Mouse (Mus musculus) liver, embryonic 14.5 days (tissue): ENCODE data around the gene Ms4a5. TPM values are rescaled to one million over a fixed set of nuclear protein-coding genes. Genes with fewer than 3 reads are reported as not detected.

Experiments used
- ATAC-seq: fragments of 200-750 bp; cut with Nextera tagmentation; 2 replicates; pipeline ENCODE4 v1.8.0; 2017; ENCODE audit warnings: moderate number of reproducible peaks, mild to moderate bottlenecking, moderate library complexity; ENCODE audit not compliant: insufficient read depth
- DNase-seq, 3 experiments: peaks; one replicate each; pipeline ENCODE4 v3.0.0-alpha.2; 2012 to 2013; ENCODE audit warnings: low read depth in 3 of 3, low spot score in 3 of 3
- H3K27ac ChIP-seq: fragments of 300-500 bp; sonication (generic); 2 replicates; pipeline ENCODE4 v1.5.1; 2014; ENCODE audit warnings: moderate library complexity, mild to moderate bottlenecking, control low read depth, inconsistent platforms
- H3K27me3 ChIP-seq: fragments of 300-500 bp; sonication (generic); 2 replicates; pipeline ENCODE4 v1.6.1; 2014; ENCODE audit warnings: mild to moderate bottlenecking, low read length, moderate library complexity; ENCODE audit not compliant: control insufficient read depth, insufficient read depth
- H3K36me3 ChIP-seq: fragments of 300-500 bp; sonication (generic); replicated peaks from 2 replicates; pipeline ENCODE4 v1.6.1; 2014; ENCODE audit warnings: low read depth; ENCODE audit not compliant: control insufficient read depth, insufficient read depth
- H3K4me1 ChIP-seq, 2 experiments: fragments of 200-500 bp in 1 of 2; fragments of 300-500 bp in 1 of 2; sonication (generic) in 1 of 2; replicated peaks; 2 replicates each; pipeline ENCODE4 v1.6.1; 2012 to 2014; ENCODE audit warnings: antibody characterized with exemption in 1 of 2, inconsistent platforms in 1 of 2, low read length in 1 of 2; ENCODE audit not compliant: control insufficient read depth in 2 of 2, insufficient read depth in 2 of 2
- H3K4me2 ChIP-seq: fragments of 300-500 bp; sonication (generic); 2 replicates; pipeline ENCODE4 v1.6.1; 2014; ENCODE audit warnings: low read depth, mild to moderate bottlenecking, control low read depth, moderate library complexity
- H3K4me3 ChIP-seq, 2 experiments: fragments of 200-500 bp in 1 of 2; fragments of 300-500 bp in 1 of 2; sonication (generic) in 1 of 2; 2 replicates each; pipeline ENCODE4 v1.5.1; 2012 to 2014; ENCODE audit warnings: low read depth in 2 of 2, low read length in 2 of 2, mild to moderate bottlenecking in 2 of 2, control low read depth in 1 of 2, inconsistent platforms in 1 of 2, moderate library complexity in 1 of 2; ENCODE audit not compliant: insufficient read depth in 1 of 2
- H3K9ac ChIP-seq: fragments of 300-500 bp; sonication (generic); replicated peaks from 2 replicates; pipeline ENCODE4 v1.6.1; 2014; ENCODE audit warnings: mild to moderate bottlenecking, control low read depth, moderate library complexity
- H3K9me3 ChIP-seq: fragments of 300-500 bp; sonication (generic); 2 replicates; pipeline ENCODE4 v1.6.1; 2016; ENCODE audit warnings: low read length, mixed read lengths; ENCODE audit not compliant: control insufficient read depth
- CTCF ChIP-seq: IDR thresholded peaks from 2 replicates; pipeline ENCODE4 v1.5.1; 2016; ENCODE audit warnings: antibody characterized with exemption, low read depth, control low read depth
- EP300 ChIP-seq: IDR thresholded peaks from 2 replicates; pipeline ENCODE4 v1.6.1; 2016; ENCODE audit warnings: antibody characterized with exemption, low read depth
- WGBS: fragments of 180-500 bp; shearing (Covaris S2); extraction: QIAGEN DNeasy Blood & Tissue Kit; methylation state at CpG from one replicate; pipeline ENCODE4 v1.1.7; 2014; ENCODE audit not compliant: insufficient replicate concordance; 5-methylcytosine and 5-hydroxymethylcytosine counted together
- polyA plus RNA-seq, 2 experiments: library from polyadenylated mRNA; depleted of rRNA in 1 of 2; stranded (reverse) in 1 of 2; unstranded in 1 of 2; fragments of >200 nt; fragmentation: Nextera tagmentation in 1 of 2; extraction: Ambion mirVana in 1 of 2; gene quantifications; 2 replicates each; pipeline versions ENCODE4 v1.2.1 to v1.2.3; 2012 to 2014

Ms4a5 gene
- polyA plus RNA-seq, 2 experiments = not detected

- H3K27me3 ChIP-seq = no peaks in the 10 kb centered on the region
- DNase-seq (no peak), ATAC-seq (no peak)
- H3K4me2 ChIP-seq = no peak overlapping the region
- H3K36me3 ChIP-seq = no peaks in the 10 kb centered on the region
- H3K9me3 ChIP-seq = no peaks in the 10 kb centered on the region
- no peak for TF ChIP-seq CTCF
- TF ChIP-seq EP300 = no peak
- no peaks in the 10 kb centered on the region for H3K4me1 ChIP-seq
- 28% methylated on average over 2 of the region's 2 CpGs for WGBS
- no peak overlapping the region for H3K4me3 ChIP-seq
- no peak overlapping the region for H3K27ac ChIP-seq
- no peak overlapping the region for H3K9ac ChIP-seq
Observed at GRCm38 (mm10) chr19:11261522-11261921, 22.2 kb downstream of the Ms4a5 start.

GRCm38 (mm10) chr19:11244230-11244629 lies 39.4 kb downstream of the Ms4a5 start:
- no peaks in the 10 kb centered on the region for H3K27me3 ChIP-seq
- no peak for DNase-seq
- H3K9me3 ChIP-seq = no peaks in the 10 kb centered on the region
- no peak overlapping the region for H3K27ac ChIP-seq
- TF ChIP-seq EP300 = no peak
- TF ChIP-seq CTCF = no peak
- H3K4me3 ChIP-seq = no peak overlapping the region
- no peaks in the 10 kb centered on the region for H3K4me1 ChIP-seq
- no peak for ATAC-seq
- H3K36me3 ChIP-seq = no peaks in the 10 kb centered on the region
- no peak overlapping the region for H3K4me2 ChIP-seq
- no peak overlapping the region for H3K9ac ChIP-seq

DNA sequence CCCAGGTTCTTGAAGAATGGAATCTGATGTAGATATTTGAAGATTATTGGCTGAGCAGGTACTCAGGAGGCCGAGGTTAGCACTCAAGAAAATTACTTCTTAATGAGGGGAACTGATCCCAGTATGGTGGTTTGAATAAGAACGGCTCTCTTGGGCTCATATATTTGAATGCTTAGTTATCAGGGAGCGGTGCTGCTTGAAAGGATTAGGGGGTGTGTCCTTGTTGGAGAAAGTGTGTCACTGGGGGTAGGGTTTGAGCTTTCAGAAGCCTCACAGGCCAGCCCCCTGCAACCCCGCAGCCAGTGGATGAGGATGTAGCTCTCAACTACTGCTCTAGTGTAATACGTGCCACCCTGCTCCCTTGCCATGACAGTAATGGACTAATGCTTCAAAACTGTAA lies 41.1 kb downstream of the Ms4a5 start:
- no peak for TF ChIP-seq CTCF
- no peaks in the 10 kb centered on the region for H3K36me3 ChIP-seq
- no peak for DNase-seq

DNA sequence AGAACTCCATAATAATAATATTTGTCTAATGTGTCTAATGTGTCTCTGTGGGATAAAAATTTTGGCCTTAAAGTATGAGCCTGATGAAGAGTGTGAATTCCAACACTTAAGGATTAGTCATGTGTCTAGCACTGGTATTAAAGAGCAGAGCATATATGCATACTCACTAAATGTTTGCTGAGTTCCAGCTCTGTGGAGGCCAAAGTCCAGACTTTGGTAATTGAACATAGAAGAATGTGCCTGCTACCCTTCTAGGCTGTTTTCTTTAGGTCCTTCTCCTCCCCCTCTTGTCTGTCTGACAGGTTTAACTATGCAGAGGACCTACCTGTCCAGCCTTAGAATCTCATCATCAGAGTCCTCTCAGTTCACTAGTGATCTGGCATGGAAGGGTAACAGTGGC lies 47.9 kb downstream of the Ms4a5 start:
- no peaks in the 10 kb centered on the region for H3K9me3 ChIP-seq
- H3K4me2 ChIP-seq = no peak overlapping the region
- ATAC-seq = no peak
- no peaks in the 10 kb centered on the region for H3K36me3 ChIP-seq
- H3K9ac ChIP-seq = no peak overlapping the region
- no peak overlapping the region for H3K27ac ChIP-seq
- DNase-seq = no peak
- H3K4me3 ChIP-seq = no peak overlapping the region
- TF ChIP-seq CTCF (no peak), EP300 (no peak)
- H3K27me3 ChIP-seq = no peaks in the 10 kb centered on the region
- no peaks in the 10 kb centered on the region; a peak in 1 of 4 replicates for H3K4me1 ChIP-seq

More for the DNA sequence above, 41.1 kb downstream of the Ms4a5 start:
- H3K9me3 ChIP-seq = no peaks in the 10 kb centered on the region
- H3K27ac ChIP-seq = no peak overlapping the region
- H3K9ac ChIP-seq = no peak overlapping the region
- ATAC-seq = no peak
- no peaks in the 10 kb centered on the region for H3K4me1 ChIP-seq
- no peak overlapping the region for H3K4me3 ChIP-seq
- 46% methylated on average over 5 of the region's 5 CpGs for WGBS
- no peaks in the 10 kb centered on the region for H3K27me3 ChIP-seq
- H3K4me2 ChIP-seq = no peak overlapping the region

DNA sequence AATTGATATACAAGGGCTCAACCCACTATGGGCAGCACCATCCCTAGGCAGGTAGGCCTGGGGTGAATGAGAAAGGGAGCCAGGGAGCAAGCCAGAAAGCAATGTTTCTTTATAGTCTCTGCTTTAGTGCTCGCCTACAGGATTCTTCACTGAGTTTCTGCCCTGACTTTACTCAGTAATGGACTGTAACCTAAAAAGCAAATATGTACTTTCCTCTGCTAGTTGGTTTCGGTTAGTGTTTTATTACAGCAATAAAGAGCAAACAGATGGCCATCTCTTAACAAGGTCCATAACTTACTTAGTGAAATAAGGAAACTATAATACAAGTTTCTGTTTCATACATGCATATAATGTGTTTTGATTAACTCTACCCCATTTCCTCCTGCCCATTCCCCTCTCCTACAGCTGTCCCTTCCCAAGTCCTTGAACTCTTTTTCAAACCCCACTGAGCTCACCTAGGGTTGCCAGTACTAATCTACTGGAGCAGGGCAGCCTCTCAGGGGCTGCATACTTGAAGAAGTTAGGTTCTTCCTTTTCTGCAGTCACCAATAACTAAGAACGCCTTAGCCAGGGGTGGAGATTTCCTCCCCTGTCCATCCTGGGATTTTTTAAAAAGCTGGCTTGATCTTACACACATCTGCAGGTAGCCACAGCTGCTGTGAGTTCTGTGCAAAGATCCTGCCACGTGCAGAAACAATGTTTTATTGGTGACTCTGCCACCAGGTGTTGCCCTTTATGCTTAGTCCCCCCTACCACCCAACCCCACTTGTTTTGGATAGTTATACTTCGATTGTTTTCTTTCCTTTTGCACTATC lies 48.5 kb downstream of the Ms4a5 start:
- H3K4me3 ChIP-seq = no peak overlapping the region
- H3K4me1 ChIP-seq = no peaks in the 10 kb centered on the region; a peak in 1 of 4 replicates
- no peaks in the 10 kb centered on the region for H3K9me3 ChIP-seq
- H3K36me3 ChIP-seq = no peaks in the 10 kb centered on the region
- 42% methylated on average over 5 of the region's 5 CpGs for WGBS
- H3K27me3 ChIP-seq = no peaks in the 10 kb centered on the region
- no peak for DNase-seq
- H3K27ac ChIP-seq = no peak overlapping the region
- no peak for ATAC-seq
- no peak for TF ChIP-seq CTCF
- TF ChIP-seq EP300 = no peak
- H3K4me2 ChIP-seq = no peak overlapping the region
- H3K9ac ChIP-seq = no peak overlapping the region
